Mouse (Mus musculus) left cerebral cortex, postnatal 25 days (tissue): ENCODE results near the gene S100z. TPM values are rescaled to one million over a fixed set of nuclear protein-coding genes. Genes with fewer than 3 reads are reported as not detected.
A peak's percentile ranks its signal among the peaks of the same experiment; 100 is the strongest.

Experiments used
- DNase-seq, 2 experiments: peaks; one replicate each; pipeline ENCODE4 v3.0.0; 2022; ENCODE audit warnings: low spot score in 2 of 2, mixed read lengths in 1 of 2
- intact Hi-C: fragments of 180-260 bp; cut with DNase I; formaldehyde crosslinking; loops from one replicate; pipeline ENCODE4 v1.15.1; 2025
- total RNA-seq, 2 experiments: library from RNA; stranded (reverse); gene quantifications; 2 replicates each; pipeline ENCODE4 v1.2.3; 2021

S100z gene
- total RNA-seq, 2 experiments from 2014 or later = not detected

- peak in 1 of 2 experiments; percentile 14 for DNase-seq
- intact Hi-C loops = no loop called here
Measured at GRCm38 (mm10) chr13:95450636-95451210, 27.8 kb downstream of the S100z start.

DNA sequence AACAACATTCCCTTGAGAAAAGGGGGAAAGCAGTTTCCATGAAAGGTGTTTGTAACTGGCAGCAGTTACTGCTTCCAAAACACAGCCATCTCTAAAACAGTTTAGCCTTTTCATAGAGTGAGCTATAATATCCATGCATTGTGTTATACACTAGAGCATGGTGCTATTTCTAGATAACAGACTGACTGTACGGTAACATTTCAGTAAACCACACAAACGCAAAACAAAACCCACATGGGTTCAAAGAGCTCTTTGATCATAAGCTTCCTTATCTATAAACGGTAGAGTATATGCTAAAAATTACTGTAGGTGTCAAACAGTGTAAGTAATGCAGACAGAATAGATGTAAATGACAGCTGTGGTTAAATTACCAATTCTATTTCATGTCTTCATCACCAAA is 28.8 kb downstream of the S100z start:
- intact Hi-C loops = no loop called here
- no peak for DNase-seq

- intact Hi-C loops = no loop called here
- DNase-seq = no peak
Measured at GRCm38 (mm10) chr13:95444824-95445223, 33.7 kb downstream of the S100z start, which contains the start of gene Crhbp. Crhbp (minus strand) TSS chr13:95444924.

GRCm38 (mm10) chr13:95444291-95444690 is 34.2 kb downstream of the S100z start:
- intact Hi-C loops = no loop called here
- DNase-seq = no peak

GRCm38 (mm10) chr13:95443376-95444233 is 34.9 kb downstream of the S100z start:
- intact Hi-C loops = no loop called here
- DNase-seq = no peak

DNA sequence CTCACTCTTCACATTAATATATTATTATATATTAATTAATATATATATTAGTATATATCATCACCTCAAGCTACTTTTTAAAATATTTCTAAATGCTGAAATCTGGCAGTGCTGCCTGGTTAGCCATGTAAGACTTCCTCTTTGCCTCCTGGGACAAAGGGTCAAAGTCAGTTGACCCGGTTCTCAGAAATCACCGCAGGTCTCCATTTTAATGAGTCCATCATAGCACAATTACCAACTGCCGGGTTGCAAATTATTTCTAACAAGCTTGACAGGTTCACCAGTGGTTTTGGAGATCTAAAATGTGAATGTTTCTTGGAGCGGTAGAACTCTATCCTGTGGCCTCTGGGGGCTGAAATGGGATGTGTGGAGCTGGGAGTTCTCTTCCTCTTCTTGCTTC is 35.6 kb downstream of the S100z start:
- no peak for DNase-seq
- intact Hi-C loops = no loop called here

- peak in 1 of 2 experiments; percentile 24 for DNase-seq
Measured at GRCm38 (mm10) chr13:95439569-95439968, 39.0 kb downstream of the S100z start.

GRCm38 (mm10) chr13:95431760-95432159 is 46.8 kb downstream of the S100z start:
- DNase-seq = no peak
- intact Hi-C loops = no loop called here

More at GRCm38 (mm10) chr13:95439569-95439968, 39.0 kb downstream of the S100z start:
- intact Hi-C loops = no loop called here

DNA sequence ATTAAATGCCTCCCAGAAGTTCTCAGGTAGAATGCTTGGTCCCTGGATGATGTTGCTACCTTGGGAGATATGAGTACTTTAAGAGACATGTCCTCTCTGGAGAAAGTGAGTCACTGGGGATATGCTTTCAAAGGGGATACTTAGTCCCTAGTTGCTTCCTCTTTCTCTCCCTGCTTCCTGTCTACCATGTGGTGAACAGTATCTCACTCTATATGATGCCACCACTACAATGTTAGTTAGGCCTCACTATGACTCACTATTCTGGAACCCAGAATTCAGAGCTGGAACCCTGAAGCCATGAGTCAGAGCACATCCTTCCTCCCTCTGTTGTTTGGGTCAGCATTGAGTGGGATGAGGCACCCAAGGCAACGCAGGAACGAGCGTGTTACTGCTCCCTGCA is 51.0 kb downstream of the S100z start:
- intact Hi-C loops = no loop called here
- peak in 1 of 2 experiments; percentile 35 for DNase-seq

Other genes starting within 250 kb of the S100z start
- gene Pde8b, start 228.4 kb downstream of the S100z start, total RNA-seq = 100 to 1,000 TPM; 115 to 148 TPM
- 10 to 100 TPM; 15.6 to 16.0 TPM for gene Zbed3, start 155.1 kb downstream of the S100z start, total RNA-seq
- gene Aggf1, start 103.4 kb downstream of the S100z start, total RNA-seq = 10 to 100 TPM; 52.7 to 53.8 TPM
- 10 to 100 TPM; 22.8 to 23.7 TPM for gene Crhbp, start 33.8 kb downstream of the S100z start, total RNA-seq
- under 1 TPM; 0.21 to 0.30 TPM for gene F2rl1, start 46.5 kb upstream of the S100z start, total RNA-seq
- 1 to 10 TPM; 3.7 to 4.0 TPM for gene F2r, start 139.8 kb upstream of the S100z start, total RNA-seq
- 1 to 10 TPM; 1.1 to 1.5 TPM for gene F2rl2, start 218.1 kb upstream of the S100z start, total RNA-seq